Mouse (Mus musculus) lung, embryonic 14.5 days (tissue): Measurements from ENCODE around the gene Asb8. TPM values are rescaled to one million over a fixed set of nuclear protein-coding genes. Genes with fewer than 3 reads are reported as not detected.
A peak's percentile ranks its signal among the peaks of the same experiment; 100 is the strongest.

Experiments used
- ATAC-seq: fragments of 200-750 bp; cut with Nextera tagmentation; 2 replicates; pipeline ENCODE4 v1.8.0; 2017; ENCODE audit warnings: mild to moderate bottlenecking, moderate TSS enrichment, moderate library complexity; ENCODE audit not compliant: insufficient read depth
- DNase-seq: peaks from one replicate; pipeline ENCODE4 v3.0.0-alpha.2; 2015
- H3K27ac ChIP-seq: fragments of 300-500 bp; sonication (generic); 2 replicates; pipeline ENCODE4 v1.5.1; 2014; ENCODE audit warnings: low read depth, mild to moderate bottlenecking, moderate library complexity
- H3K27me3 ChIP-seq: fragments of 300-500 bp; sonication (generic); 2 replicates; pipeline ENCODE4 v1.6.1; 2014; ENCODE audit warnings: low read length, control low read depth; ENCODE audit not compliant: insufficient read depth
- H3K36me3 ChIP-seq: fragments of 300-500 bp; sonication (generic); 2 replicates; pipeline ENCODE4 v1.6.1; 2014; ENCODE audit warnings: control low read depth; ENCODE audit not compliant: insufficient read depth
- H3K4me1 ChIP-seq: fragments of 300-500 bp; sonication (generic); 2 replicates; pipeline ENCODE4 v1.6.1; 2014; ENCODE audit warnings: antibody characterized with exemption, control low read depth; ENCODE audit not compliant: insufficient read depth
- H3K4me2 ChIP-seq: fragments of 300-500 bp; sonication (generic); 2 replicates; pipeline ENCODE4 v1.6.1; 2014; ENCODE audit warnings: mild to moderate bottlenecking
- H3K4me3 ChIP-seq: fragments of 300-500 bp; sonication (generic); 2 replicates; pipeline ENCODE4 v1.5.1; 2014; ENCODE audit warnings: low read depth, low read length
- H3K9ac ChIP-seq: fragments of 300-500 bp; sonication (generic); 2 replicates; pipeline ENCODE4 v1.6.1; 2014
- H3K9me3 ChIP-seq: fragments of 300-500 bp; sonication (generic); 2 replicates; pipeline ENCODE4 v1.6.1; 2016; ENCODE audit warnings: low read depth, low read length, control low read depth
- CTCF ChIP-seq: IDR thresholded peaks from 2 replicates; pipeline ENCODE4 v1.5.1; 2016; ENCODE audit warnings: antibody characterized with exemption, low read depth
- WGBS: fragments of 180-500 bp; shearing (Covaris S2); extraction: QIAGEN DNeasy Blood & Tissue Kit; methylation state at CpG from one replicate; pipeline ENCODE4 v1.1.7; 2014; 5-methylcytosine and 5-hydroxymethylcytosine counted together
- polyA plus RNA-seq: library from polyadenylated mRNA; unstranded; fragments of >200 nt; fragmentation: Nextera tagmentation; extraction: Ambion mirVana; gene quantifications from 2 replicates; pipeline ENCODE4 v1.2.1, GENCODE M21; 2014

The Asb8 gene
- polyA plus RNA-seq, 1 experiment from 2014 or later = 48.7 TPM

- H3K4me1 ChIP-seq = no peaks in the 10 kb centered on the region
- no peaks in the 10 kb centered on the region for H3K27me3 ChIP-seq
- no peak overlapping the region for H3K27ac ChIP-seq
- ATAC-seq (no peak), DNase-seq (no peak)
- TF ChIP-seq CTCF = no peak
- H3K36me3 ChIP-seq = peaks cover 77% of the 10 kb centered on the region
- 81% methylated on average over 3 of the region's 3 CpGs for WGBS
- H3K9ac ChIP-seq = no peak overlapping the region
- no peak overlapping the region for H3K4me2 ChIP-seq
- no peak overlapping the region for H3K4me3 ChIP-seq
- H3K9me3 ChIP-seq = no peaks in the 10 kb centered on the region
Observed at GRCm38 (mm10) chr15:98134666-98135065, 30.8 kb downstream of the Asb8 start.

GRCm38 (mm10) chr15:98134034-98134433, 31.4 kb downstream of the Asb8 start:
- DNase-seq (no peak), ATAC-seq (no peak)
- Histone ChIP-seq H3K27me3 (no peaks in the 10 kb centered on the region), H3K9me3 (no peaks in the 10 kb centered on the region), H3K4me1 (no peaks in the 10 kb centered on the region), H3K9ac (no peak overlapping the region), H3K27ac (no peak overlapping the region), H3K4me3 (no peak overlapping the region), H3K4me2 (no peak overlapping the region), H3K36me3 (peaks cover 71% of the 10 kb centered on the region)
- WGBS = 88% methylated on average over 4 of the region's 4 CpGs
- no peak for TF ChIP-seq CTCF

GRCm38 (mm10) chr15:98133471-98133870, 32.0 kb downstream of the Asb8 start:
- H3K9me3 ChIP-seq = no peaks in the 10 kb centered on the region
- no peaks in the 10 kb centered on the region for H3K4me1 ChIP-seq
- peaks cover 71% of the 10 kb centered on the region for H3K36me3 ChIP-seq
- no peak overlapping the region for H3K27ac ChIP-seq
- no peaks in the 10 kb centered on the region for H3K27me3 ChIP-seq
- no peak overlapping the region for H3K9ac ChIP-seq
- WGBS = 89% methylated on average over 3 of the region's 3 CpGs
- ATAC-seq (no peak), DNase-seq (no peak)
- TF ChIP-seq CTCF = no peak
- H3K4me2 ChIP-seq = no peak overlapping the region
- no peak overlapping the region for H3K4me3 ChIP-seq

GRCm38 (mm10) chr15:98131942-98132655, 33.3 kb downstream of the Asb8 start:
- ATAC-seq = peak; percentile 35; the same call in 1 of the 2 replicates
- H3K36me3 ChIP-seq = peaks cover 76% of the 10 kb centered on the region

GRCm38 (mm10) chr15:98131451-98131850, 34.0 kb downstream of the Asb8 start:
- 91% methylated on average over 7 of the region's 7 CpGs for WGBS
- peaks cover 76% of the 10 kb centered on the region for H3K36me3 ChIP-seq

More at GRCm38 (mm10) chr15:98131942-98132655, 33.3 kb downstream of the Asb8 start:
- Histone ChIP-seq H3K4me3 (no peak overlapping the region), H3K27ac (no peak overlapping the region), H3K4me2 (no peak overlapping the region), H3K9ac (no peak overlapping the region), H3K4me1 (no peaks in the 10 kb centered on the region), H3K27me3 (no peaks in the 10 kb centered on the region), H3K9me3 (no peaks in the 10 kb centered on the region)
- TF ChIP-seq CTCF = no peak
- peak; percentile 6 for DNase-seq
- 73% methylated on average over 15 of the region's 15 CpGs for WGBS

GRCm38 (mm10) chr15:98131001-98131400, 34.4 kb downstream of the Asb8 start:
- H3K4me2 ChIP-seq = no peak overlapping the region
- DNase-seq (no peak), ATAC-seq (no peak)
- no peaks in the 10 kb centered on the region for H3K27me3 ChIP-seq
- H3K4me3 ChIP-seq = no peak overlapping the region
- no peak overlapping the region for H3K9ac ChIP-seq
- WGBS = 86% methylated on average over 4 of the region's 4 CpGs
- H3K27ac ChIP-seq = no peak overlapping the region
- TF ChIP-seq CTCF = no peak
- no peaks in the 10 kb centered on the region for H3K9me3 ChIP-seq
- H3K36me3 ChIP-seq = peaks cover 76% of the 10 kb centered on the region
- H3K4me1 ChIP-seq = no peaks in the 10 kb centered on the region

More at GRCm38 (mm10) chr15:98131451-98131850, 34.0 kb downstream of the Asb8 start:
- H3K4me3 ChIP-seq = no peak overlapping the region
- no peak overlapping the region for H3K27ac ChIP-seq
- H3K9me3 ChIP-seq = no peaks in the 10 kb centered on the region
- DNase-seq (no peak), ATAC-seq (no peak)
- TF ChIP-seq CTCF = no peak
- H3K9ac ChIP-seq = no peak overlapping the region
- no peaks in the 10 kb centered on the region for H3K27me3 ChIP-seq
- H3K4me1 ChIP-seq = no peaks in the 10 kb centered on the region
- no peak overlapping the region for H3K4me2 ChIP-seq

GRCm38 (mm10) chr15:98120831-98121230, 44.6 kb downstream of the Asb8 start:
- peaks cover 74% of the 10 kb centered on the region for H3K36me3 ChIP-seq
- no peak for ATAC-seq
- no peak overlapping the region for H3K4me3 ChIP-seq
- no peaks in the 10 kb centered on the region for H3K4me1 ChIP-seq
- H3K9ac ChIP-seq = no peak overlapping the region
- DNase-seq = no peak
- H3K4me2 ChIP-seq = no peak overlapping the region
- H3K9me3 ChIP-seq = no peaks in the 10 kb centered on the region
- H3K27ac ChIP-seq = no peak overlapping the region
- no peak for TF ChIP-seq CTCF
- no peaks in the 10 kb centered on the region for H3K27me3 ChIP-seq
- WGBS = 92% methylated on average over 20 of the region's 20 CpGs
